Comparison of ENCODE assay signal across 18 mouse cellular contexts in genomic region chr13:69631111-69631510, GRCm38 (mm10).
"Had no signal": no experiment of that assay in that cellular context is flagged by ENCODE, and none has a peak within 500 bp of the region (broad histone marks: within the 10 kb centered on the region; RNA-seq: fewer than 3 reads in every experiment).

No protein-coding gene starts in this region.

- H3K4me3 ChIP-seq: heart, adult 2 months; heart, embryonic 12.5 days; hindbrain, embryonic 13.5 days; hindbrain, embryonic 15.5 days; limb, embryonic 13.5 days; limb, embryonic 15.5 days; liver, embryonic 12.5 days had no signal

- H3K27ac ChIP-seq: heart, adult 2 months; hindbrain, embryonic 13.5 days; hindbrain, embryonic 15.5 days; hindbrain, postnatal 0 days; limb, embryonic 13.5 days; limb, embryonic 15.5 days; liver, embryonic 12.5 days; liver, embryonic 14.5 days had no signal

- H3K4me1 ChIP-seq: heart, embryonic 12.5 days; hindbrain, embryonic 13.5 days; hindbrain, embryonic 15.5 days; limb, embryonic 13.5 days; limb, embryonic 15.5 days; liver, embryonic 12.5 days had no signal

- H3K9me3 ChIP-seq: heart, embryonic 12.5 days; hindbrain, embryonic 13.5 days; hindbrain, embryonic 15.5 days; limb, embryonic 13.5 days; limb, embryonic 15.5 days; liver, embryonic 12.5 days had no signal

- DNase-seq: forebrain, postnatal 0 days; gastrocnemius, postnatal 14 days; gastrocnemius, postnatal 36 days; heart, adult 2 months; heart, postnatal 10 days; heart, postnatal 36 days; layer of hippocampus, adult 9-11 months; layer of hippocampus, postnatal 36 days; left cerebral cortex, postnatal 4 days had no signal

- H3K4me2 ChIP-seq: heart, embryonic 12.5 days; hindbrain, embryonic 13.5 days; hindbrain, embryonic 15.5 days; limb, embryonic 13.5 days; limb, embryonic 15.5 days; liver, embryonic 12.5 days had no signal

- H3K9ac ChIP-seq: forebrain, postnatal 0 days; heart, embryonic 12.5 days; hindbrain, embryonic 13.5 days; hindbrain, embryonic 15.5 days; limb, embryonic 13.5 days; limb, embryonic 15.5 days; liver, embryonic 12.5 days; liver, embryonic 14.5 days had no signal

- H3K27me3 ChIP-seq: heart, embryonic 12.5 days; hindbrain, embryonic 13.5 days; hindbrain, embryonic 15.5 days; limb, embryonic 13.5 days; limb, embryonic 15.5 days; liver, embryonic 12.5 days had no signal

- ATAC-seq: forebrain, postnatal 0 days; hindbrain, postnatal 0 days; intestine, embryonic 16.5 days; liver, embryonic 12.5 days had no signal
